Mouse (Mus musculus) spleen, postnatal 14 days (tissue): ENCODE data around the gene Polr2i.
A peak's percentile ranks its signal among the peaks of the same experiment; 100 is the strongest.

ENCODE experiments used
- DNase-seq, 2 experiments: peaks; one replicate each; pipeline ENCODE4 v3.0.0; 2021 to 2022; ENCODE audit warnings: low spot score in 2 of 2

The Polr2i gene

GRCm38 (mm10) chr7:30265531-30265930 is 33.8 kb downstream of the Polr2i start:
- DNase-seq: no peak

- no peak for DNase-seq
These were observed 34.2 kb downstream of the Polr2i start for GRCm38 (mm10) chr7:30265935-30266334.

GRCm38 (mm10) chr7:30266780-30267179 is 35.0 kb downstream of the Polr2i start:
- DNase-seq: no peak

GRCm38 (mm10) chr7:30269641-30270040 is 37.9 kb downstream of the Polr2i start:
- no peak for DNase-seq

GRCm38 (mm10) chr7:30274383-30274782 is 42.6 kb downstream of the Polr2i start:
- DNase-seq: no peak

GRCm38 (mm10) chr7:30278911-30279310 is 47.2 kb downstream of the Polr2i start:
- no peak for DNase-seq

GRCm38 (mm10) chr7:30279536-30279935 is 47.8 kb downstream of the Polr2i start:
- DNase-seq: no peak

- DNase-seq: peak; percentile 83 to 89
These were observed 48.4 kb downstream of the Polr2i start, which contains the start of the genes Thap8 and Wdr62 for GRCm38 (mm10) chr7:30279951-30280669. Gene Thap8, plus strand, starts transcription at chr7:30280094. Gene Wdr62, minus strand, starts transcription at chr7:30280419.

- peak; percentile 48 to 58 for DNase-seq
These were observed 49.0 kb downstream of the Polr2i start for GRCm38 (mm10) chr7:30280670-30281138.

- DNase-seq: no peak
These were observed 49.8 kb downstream of the Polr2i start for GRCm38 (mm10) chr7:30281522-30281921.

GRCm38 (mm10) chr7:30282740-30283139 is 51.0 kb downstream of the Polr2i start:
- DNase-seq: no peak
